Mouse (Mus musculus): ENCODE measurements at regions not wholly inside any gene's neighbourhood (a gene's known extent, or its start where the extent isn't known, plus 50 kb on each side); places are given as distances from the start of the nearest gene placed in this dataset.

DNA sequence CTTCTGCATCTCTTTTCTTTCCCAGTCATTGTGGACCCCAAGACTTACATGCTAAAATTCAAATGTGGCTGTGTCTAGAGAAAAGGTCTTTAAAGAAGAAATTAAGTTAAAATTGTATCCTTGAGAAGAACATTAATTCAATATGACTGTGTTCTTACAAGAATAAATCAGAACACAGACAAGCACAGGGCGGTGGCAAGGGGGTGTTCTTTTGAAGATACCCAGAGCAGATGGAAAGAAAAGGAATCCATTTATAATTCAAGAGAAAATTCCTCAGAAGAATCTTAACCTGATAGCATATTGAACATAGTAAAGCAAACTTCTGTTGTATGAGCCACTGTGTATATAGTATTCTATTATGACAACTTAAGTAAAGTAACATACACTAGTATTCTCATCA lies 436.7 kb downstream of the Psat1 start:
- no peaks in the 10 kb centered on the region for H3K27me3 ChIP-seq (ENCODE audit: control insufficient read depth, insufficient read depth, low read length)
- no peak overlapping the region for H3K9ac ChIP-seq (ENCODE audit: low read length)
- 93% methylated on average over 1 of the region's 1 CpGs for WGBS
- no peak overlapping the region for H3K4me3 ChIP-seq (ENCODE audit: low read depth, low read length)
- DNase-seq (ENCODE audit: low spot score): no peak
- no peak overlapping the region for H3K27ac ChIP-seq (ENCODE audit: low read depth, low read length)
- no peak for ATAC-seq (replicated peaks; ENCODE audit: low FRiP score)
- H3K4me2 ChIP-seq (ENCODE audit: low read depth, low read length, severe bottlenecking): no peak overlapping the region
- no peaks in the 10 kb centered on the region for H3K36me3 ChIP-seq (ENCODE audit: control insufficient read depth, insufficient read depth, low read length)
- no peaks in the 10 kb centered on the region for H3K9me3 ChIP-seq (ENCODE audit: control insufficient read depth, low read length)
- no peaks in the 10 kb centered on the region for H3K4me1 ChIP-seq (replicated peaks; ENCODE audit: control insufficient read depth, insufficient read depth, low read length)

DNA sequence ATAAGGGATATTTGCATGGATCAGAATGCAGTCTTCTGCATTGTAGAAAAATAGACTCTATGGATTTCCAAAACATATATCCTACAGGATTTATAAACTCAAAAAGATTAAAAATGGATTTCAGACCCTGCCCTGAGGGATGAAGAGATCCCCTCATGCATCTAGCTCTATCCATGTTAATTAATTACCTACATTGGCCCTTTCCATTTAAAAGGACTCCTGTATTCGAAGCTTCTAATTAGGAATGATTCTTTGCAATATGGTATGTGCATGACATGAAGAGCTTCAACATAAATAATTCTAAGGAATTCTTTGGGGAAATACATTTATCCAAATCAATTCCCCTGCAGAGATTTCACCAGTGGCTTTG lies 444.2 kb downstream of the Psat1 start:
- DNase-seq (ENCODE audit: low spot score): no peak
- ATAC-seq (replicated peaks; ENCODE audit: low FRiP score): peak; percentile 60; the same call in 1 of the 2 replicates
- 42% methylated on average over 1 of the region's 1 CpGs for WGBS
- H3K9me3 ChIP-seq (ENCODE audit: control insufficient read depth, low read length): no peaks in the 10 kb centered on the region
- peaks cover 2% of the 10 kb centered on the region; the same call in 1 of the 2 replicates for H3K4me1 ChIP-seq (replicated peaks; ENCODE audit: control insufficient read depth, insufficient read depth, low read length)
- H3K9ac ChIP-seq (ENCODE audit: low read length): no peak overlapping the region
- H3K4me2 ChIP-seq (ENCODE audit: low read depth, low read length, severe bottlenecking): no peak overlapping the region
- H3K27me3 ChIP-seq (ENCODE audit: control insufficient read depth, insufficient read depth, low read length): peaks cover 9% of the 10 kb centered on the region; the same call in 1 of the 2 replicates
- no peak overlapping the region for H3K4me3 ChIP-seq (ENCODE audit: low read depth, low read length)
- no peak overlapping the region for H3K27ac ChIP-seq (ENCODE audit: low read depth, low read length)
- no peaks in the 10 kb centered on the region for H3K36me3 ChIP-seq (ENCODE audit: control insufficient read depth, insufficient read depth, low read length)

DNA sequence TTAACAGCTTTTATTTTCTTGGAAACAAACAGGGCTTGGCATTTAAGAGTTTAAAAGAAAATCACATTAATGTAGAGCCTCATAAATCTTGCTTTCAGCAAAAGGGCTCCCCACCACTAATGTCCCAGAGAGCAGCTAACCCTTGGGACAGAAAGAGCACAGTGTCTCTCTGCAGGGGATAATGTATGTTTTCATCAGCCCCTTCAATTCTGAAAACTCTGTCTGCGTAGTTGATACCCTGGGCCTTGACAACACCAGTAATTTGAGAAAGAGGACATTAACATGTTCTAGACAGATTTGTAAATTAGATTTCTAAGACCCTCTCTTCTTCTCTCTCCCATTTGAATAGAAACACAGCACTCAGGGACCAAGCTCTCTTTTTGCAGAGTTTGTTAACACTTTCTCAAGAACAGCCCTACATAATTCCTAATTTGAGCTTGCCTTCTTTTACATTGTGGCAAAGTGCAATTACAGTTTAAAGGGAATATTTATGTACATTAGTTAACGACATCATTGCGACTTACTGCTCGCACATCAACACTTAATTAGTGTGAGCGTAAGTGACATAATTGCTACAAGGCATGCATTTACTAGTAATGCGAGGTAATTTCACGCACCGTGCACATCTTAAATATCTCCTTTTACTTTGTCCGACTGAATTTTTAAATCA lies 444.7 kb downstream of the Psat1 start:
- Histone ChIP-seq H3K4me2 (ENCODE audit: low read depth, low read length, severe bottlenecking) (no peak overlapping the region), H3K4me3 (ENCODE audit: low read depth, low read length) (no peak overlapping the region), H3K4me1 (replicated peaks; ENCODE audit: control insufficient read depth, insufficient read depth, low read length) (peaks cover 2% of the 10 kb centered on the region; the same call in 1 of the 2 replicates), H3K9me3 (ENCODE audit: control insufficient read depth, low read length) (no peaks in the 10 kb centered on the region), H3K36me3 (ENCODE audit: control insufficient read depth, insufficient read depth, low read length) (no peaks in the 10 kb centered on the region), H3K27ac (ENCODE audit: low read depth, low read length) (no peak overlapping the region), H3K9ac (ENCODE audit: low read length) (no peak overlapping the region), H3K27me3 (ENCODE audit: control insufficient read depth, insufficient read depth, low read length) (peaks cover 9% of the 10 kb centered on the region; the same call in 1 of the 2 replicates)
- peak; percentile 72 for ATAC-seq (replicated peaks; ENCODE audit: low FRiP score)
- 26% methylated on average over 9 of the region's 9 CpGs for WGBS
- DNase-seq (ENCODE audit: low spot score): no peak

DNA sequence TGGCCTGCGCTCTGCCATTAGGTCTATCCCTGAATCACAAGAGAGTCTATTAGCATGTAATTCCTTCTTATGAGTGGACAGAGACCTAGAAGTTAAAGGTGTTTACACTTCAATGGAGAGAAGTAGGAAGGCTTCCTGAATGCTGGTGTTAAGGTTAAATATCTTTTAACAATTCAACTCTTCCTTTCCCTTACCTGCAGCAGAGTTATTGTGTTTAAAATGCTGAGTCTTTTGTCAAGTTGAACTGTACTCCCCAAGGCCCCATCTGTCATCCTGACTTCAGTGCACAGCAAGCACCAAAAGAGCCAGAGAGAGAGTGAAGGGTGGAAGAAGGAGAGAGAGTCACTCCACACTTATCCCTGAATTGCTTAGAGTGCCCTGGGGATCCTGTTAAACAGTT lies 451.6 kb downstream of the Psat1 start:
- no peak overlapping the region for H3K4me3 ChIP-seq (ENCODE audit: low read depth, low read length)
- H3K4me2 ChIP-seq (ENCODE audit: low read depth, low read length, severe bottlenecking): no peak overlapping the region
- H3K9ac ChIP-seq (ENCODE audit: low read length): no peak overlapping the region
- no peak for DNase-seq (ENCODE audit: low spot score)
- WGBS: 71% methylated on average over 1 of the region's 1 CpGs
- ATAC-seq (replicated peaks; ENCODE audit: low FRiP score): no peak
- no peaks in the 10 kb centered on the region for H3K4me1 ChIP-seq (replicated peaks; ENCODE audit: control insufficient read depth, insufficient read depth, low read length)
- H3K27me3 ChIP-seq (ENCODE audit: control insufficient read depth, insufficient read depth, low read length): no peaks in the 10 kb centered on the region
- H3K36me3 ChIP-seq (ENCODE audit: control insufficient read depth, insufficient read depth, low read length): no peaks in the 10 kb centered on the region
- H3K27ac ChIP-seq (ENCODE audit: low read depth, low read length): no peak overlapping the region
- no peaks in the 10 kb centered on the region for H3K9me3 ChIP-seq (ENCODE audit: control insufficient read depth, low read length)

DNA sequence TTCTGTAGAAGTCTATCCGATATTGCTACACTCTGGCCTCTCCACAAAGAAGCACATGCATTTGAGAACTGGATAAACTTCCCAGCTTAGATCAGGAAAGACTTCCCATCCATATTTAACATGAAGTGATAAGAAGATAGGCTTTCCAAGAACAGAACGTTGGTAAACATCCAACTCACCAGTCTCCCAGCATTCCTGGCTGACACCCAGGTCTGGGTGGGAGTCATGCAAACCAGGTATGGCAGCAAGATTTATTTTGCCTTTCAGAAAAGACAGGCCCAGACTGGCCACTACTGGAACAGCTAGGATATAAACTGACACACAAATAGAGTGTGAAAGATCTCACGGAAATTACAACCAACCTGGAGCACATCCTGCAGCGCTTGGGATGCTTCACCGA lies 459.6 kb downstream of the Psat1 start:
- Histone ChIP-seq H3K9ac (ENCODE audit: low read length) (no peak overlapping the region), H3K27me3 (ENCODE audit: control insufficient read depth, insufficient read depth, low read length) (no peaks in the 10 kb centered on the region), H3K9me3 (ENCODE audit: control insufficient read depth, low read length) (no peaks in the 10 kb centered on the region), H3K27ac (ENCODE audit: low read depth, low read length) (no peak overlapping the region), H3K4me1 (replicated peaks; ENCODE audit: control insufficient read depth, insufficient read depth, low read length) (no peaks in the 10 kb centered on the region), H3K4me3 (ENCODE audit: low read depth, low read length) (no peak overlapping the region), H3K4me2 (ENCODE audit: low read depth, low read length, severe bottlenecking) (no peak overlapping the region), H3K36me3 (ENCODE audit: control insufficient read depth, insufficient read depth, low read length) (no peaks in the 10 kb centered on the region)
- DNase-seq (ENCODE audit: low spot score): no peak
- 91% methylated on average over 5 of the region's 5 CpGs for WGBS
- ATAC-seq (replicated peaks; ENCODE audit: low FRiP score): no peak

DNA sequence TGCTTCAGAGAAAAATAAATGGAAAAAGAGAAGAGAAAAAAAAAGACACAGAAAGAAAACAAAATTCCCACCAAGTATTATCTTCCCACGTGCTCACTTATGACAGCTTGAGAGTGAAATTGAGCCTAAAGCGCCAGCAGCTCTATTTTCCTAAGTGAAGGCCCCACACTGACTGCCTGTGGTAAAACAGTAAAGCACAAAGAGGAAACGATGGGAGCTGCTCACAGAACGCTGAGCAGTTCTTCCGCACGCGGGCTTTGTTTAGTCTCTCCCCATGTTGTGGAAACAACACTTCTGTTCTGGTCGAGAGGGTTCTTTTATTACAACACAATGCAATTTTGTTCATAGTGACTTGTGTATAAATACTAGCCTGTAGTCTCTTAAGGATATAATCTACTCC lies 465.5 kb downstream of the Psat1 start:
- ATAC-seq (replicated peaks; ENCODE audit: low FRiP score) (no peak), DNase-seq (ENCODE audit: low spot score) (no peak)
- 28% methylated on average over 8 of the region's 8 CpGs for WGBS
- Histone ChIP-seq H3K27ac (ENCODE audit: low read depth, low read length) (no peak overlapping the region), H3K9ac (ENCODE audit: low read length) (no peak overlapping the region), H3K36me3 (ENCODE audit: control insufficient read depth, insufficient read depth, low read length) (no peaks in the 10 kb centered on the region), H3K4me3 (ENCODE audit: low read depth, low read length) (no peak overlapping the region), H3K4me2 (ENCODE audit: low read depth, low read length, severe bottlenecking) (no peak overlapping the region), H3K4me1 (replicated peaks; ENCODE audit: control insufficient read depth, insufficient read depth, low read length) (no peaks in the 10 kb centered on the region; the same call in 1 of the 2 replicates), H3K9me3 (ENCODE audit: control insufficient read depth, low read length) (no peaks in the 10 kb centered on the region), H3K27me3 (ENCODE audit: control insufficient read depth, insufficient read depth, low read length) (no peaks in the 10 kb centered on the region)

DNA sequence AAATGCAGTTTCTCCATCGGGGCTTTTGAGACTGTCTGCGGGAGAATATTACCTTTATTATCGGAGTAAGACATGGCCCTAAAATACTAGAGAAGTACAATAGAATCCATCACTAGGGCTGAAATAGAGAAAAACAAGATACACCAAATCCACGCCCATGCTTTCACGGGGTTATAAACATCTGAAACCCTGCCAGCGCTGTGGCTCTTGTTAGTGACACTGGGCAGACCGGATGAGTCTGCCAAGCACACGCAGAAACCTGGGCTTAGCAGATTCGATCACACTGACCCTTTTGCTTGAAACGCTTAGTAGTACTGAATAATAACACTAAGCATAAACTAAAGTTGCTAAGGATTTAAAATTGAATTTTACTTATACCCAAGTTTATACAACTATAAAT lies 477.6 kb downstream of the Psat1 start:
- Histone ChIP-seq H3K4me3 (ENCODE audit: low read depth, low read length) (no peak overlapping the region), H3K9ac (ENCODE audit: low read length) (no peak overlapping the region), H3K27me3 (ENCODE audit: control insufficient read depth, insufficient read depth, low read length) (no peaks in the 10 kb centered on the region), H3K4me1 (replicated peaks; ENCODE audit: control insufficient read depth, insufficient read depth, low read length) (no peaks in the 10 kb centered on the region), H3K36me3 (ENCODE audit: control insufficient read depth, insufficient read depth, low read length) (no peaks in the 10 kb centered on the region), H3K27ac (ENCODE audit: low read depth, low read length) (no peak overlapping the region), H3K4me2 (ENCODE audit: low read depth, low read length, severe bottlenecking) (no peak overlapping the region), H3K9me3 (ENCODE audit: control insufficient read depth, low read length) (no peaks in the 10 kb centered on the region)
- ATAC-seq (replicated peaks; ENCODE audit: low FRiP score): no peak
- no peak for DNase-seq (ENCODE audit: low spot score)
- 81% methylated on average over 10 of the region's 10 CpGs for WGBS

DNA sequence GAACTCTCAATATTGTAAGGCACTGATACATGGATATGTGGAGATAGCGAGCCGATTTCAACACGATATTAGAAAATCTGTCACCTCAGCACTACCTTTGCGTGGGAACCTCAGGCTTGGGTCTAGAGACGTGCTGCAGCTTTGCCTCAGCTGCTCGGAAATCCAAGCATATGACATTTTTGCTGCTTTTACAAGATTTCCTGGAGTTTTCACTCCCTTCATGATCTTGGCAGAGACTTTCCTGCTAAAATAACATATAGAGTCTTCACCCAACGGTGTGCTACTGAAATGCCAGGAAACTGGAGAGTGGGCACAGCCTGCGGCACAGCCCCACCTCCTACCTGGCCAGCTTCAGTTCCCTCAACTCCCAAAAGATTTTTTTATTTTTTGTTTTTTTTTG lies 480.4 kb downstream of the Psat1 start:
- Histone ChIP-seq H3K4me2 (ENCODE audit: low read depth, low read length, severe bottlenecking) (no peak overlapping the region), H3K4me1 (replicated peaks; ENCODE audit: control insufficient read depth, insufficient read depth, low read length) (no peaks in the 10 kb centered on the region), H3K9me3 (ENCODE audit: control insufficient read depth, low read length) (no peaks in the 10 kb centered on the region), H3K4me3 (ENCODE audit: low read depth, low read length) (no peak overlapping the region), H3K9ac (ENCODE audit: low read length) (no peak overlapping the region), H3K36me3 (ENCODE audit: control insufficient read depth, insufficient read depth, low read length) (no peaks in the 10 kb centered on the region), H3K27me3 (ENCODE audit: control insufficient read depth, insufficient read depth, low read length) (no peaks in the 10 kb centered on the region), H3K27ac (ENCODE audit: low read depth, low read length) (no peak overlapping the region)
- WGBS: 94% methylated on average over 8 of the region's 8 CpGs
- DNase-seq (ENCODE audit: low spot score): no peak
- ATAC-seq (replicated peaks; ENCODE audit: low FRiP score): no peak

DNA sequence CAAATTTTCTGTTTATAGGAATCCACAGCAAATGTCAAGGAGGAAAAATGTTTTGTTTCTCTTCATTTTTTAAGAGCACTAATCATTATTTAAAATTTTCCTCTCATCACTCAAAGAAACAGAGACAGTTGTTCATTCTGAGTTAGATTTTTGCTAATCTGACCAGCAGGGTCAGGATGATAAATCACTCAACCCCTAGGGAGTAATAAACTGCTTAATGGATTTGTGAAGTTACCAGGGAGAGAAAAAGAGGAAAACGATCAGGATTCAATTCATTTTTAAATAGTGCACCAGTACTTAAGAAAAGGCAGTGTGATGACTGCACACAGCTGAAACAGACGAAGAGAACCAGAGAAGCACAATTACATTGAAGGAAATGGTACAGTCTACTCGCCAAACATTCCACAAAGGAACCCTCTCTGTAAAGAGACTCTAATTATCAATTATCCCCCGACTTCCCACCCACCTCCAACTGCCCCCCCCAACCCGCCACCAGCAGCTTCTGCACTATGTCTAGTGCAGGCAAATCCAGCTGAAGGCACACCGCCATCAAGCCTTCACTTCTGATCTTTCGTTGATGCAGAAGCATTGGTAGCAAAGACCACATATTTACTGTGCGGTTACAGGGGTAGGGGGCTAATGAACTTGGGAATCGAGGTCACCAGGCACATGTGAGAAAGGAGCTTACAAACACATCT lies 481.9 kb downstream of the Psat1 start:
- Histone ChIP-seq H3K9ac (ENCODE audit: low read length) (no peak overlapping the region), H3K36me3 (ENCODE audit: control insufficient read depth, insufficient read depth, low read length) (no peaks in the 10 kb centered on the region), H3K27me3 (ENCODE audit: control insufficient read depth, insufficient read depth, low read length) (no peaks in the 10 kb centered on the region), H3K4me3 (ENCODE audit: low read depth, low read length) (no peak overlapping the region), H3K9me3 (ENCODE audit: control insufficient read depth, low read length) (no peaks in the 10 kb centered on the region), H3K27ac (ENCODE audit: low read depth, low read length) (no peak overlapping the region), H3K4me2 (ENCODE audit: low read depth, low read length, severe bottlenecking) (no peak overlapping the region), H3K4me1 (replicated peaks; ENCODE audit: control insufficient read depth, insufficient read depth, low read length) (no peaks in the 10 kb centered on the region)
- ATAC-seq (replicated peaks; ENCODE audit: low FRiP score) (no peak), DNase-seq (ENCODE audit: low spot score) (no peak)
- WGBS: 50% methylated on average over 9 of the region's 9 CpGs

All from forebrain, embryonic 11.5 days (tissue).